Mouse (Mus musculus): ENCODE measurements around the gene Mcm6. TPM values are rescaled to one million over a fixed set of nuclear protein-coding genes. Genes with fewer than 3 reads are reported as not detected.

Mcm6 gene
- polyA plus RNA-seq (2014; fragmentation: Nextera tagmentation; extraction: Ambion mirVana): 45.7 and 59.3 TPM in 2 replicates

DNA sequence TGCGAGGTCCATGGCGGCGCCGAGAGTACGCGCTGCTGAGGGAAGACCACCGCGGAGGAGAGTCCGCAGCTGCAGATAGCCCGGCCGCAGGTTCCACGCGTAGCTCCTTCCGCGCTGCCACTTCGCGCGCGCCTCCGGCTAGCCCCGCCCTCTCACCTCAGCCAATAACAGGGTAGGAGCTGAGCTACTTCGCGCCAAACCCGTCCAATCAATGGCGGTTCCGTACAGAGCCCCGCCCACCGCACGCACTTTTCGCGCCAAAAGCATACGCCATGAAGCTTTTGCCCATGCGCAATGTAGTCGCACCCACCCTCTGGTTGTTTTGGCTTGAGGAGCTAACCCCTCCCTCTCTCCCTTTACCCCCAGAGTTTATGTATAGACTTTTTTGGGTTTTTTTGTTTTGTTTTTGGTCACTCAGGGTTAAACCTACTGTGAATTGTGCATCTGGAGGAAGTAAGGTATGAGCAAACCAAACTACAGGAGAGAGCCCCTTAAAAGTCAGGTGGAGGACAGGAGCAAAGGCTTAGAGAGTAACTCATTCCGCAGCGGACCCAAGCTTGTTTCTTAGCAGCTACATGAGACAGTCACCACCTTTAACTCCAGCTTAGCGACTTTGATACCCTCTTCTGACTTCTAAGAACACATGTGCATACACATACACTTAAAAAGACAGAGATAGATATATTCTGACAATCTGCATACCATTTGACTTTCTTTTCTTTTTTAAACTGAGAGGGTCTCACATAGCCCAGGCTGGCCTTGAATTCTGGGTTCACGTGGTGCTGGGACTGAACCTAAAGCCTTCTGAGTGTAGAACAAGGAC lies at the start of gene Mcm6:
Gene Mcm6 (minus strand): TSS at position 111 of the 823 bp plus-strand sequence.
- Histone ChIP-seq H3K4me1 (ENCODE audit: control insufficient read depth, insufficient read depth, low read length) (0 out of 2 replicates have a peak, but pooled peaks cover 3% of the 10 kb centered on the region), H3K4me2 (ENCODE audit: low read depth, low read length) (peak within 1 kb of the TSS; percentile 65), H3K9ac (replicated peaks; ENCODE audit: low read depth, low read length) (peak within 1 kb of the TSS; percentile 68), H3K27me3 (ENCODE audit: control insufficient read depth, insufficient read depth, low read length) (no peaks in the 10 kb centered on the region), H3K27ac (ENCODE audit: low read depth, low read length) (peak within 1 kb of the TSS; percentile 64; the same call in 1 of the 2 replicates), H3K36me3 (ENCODE audit: control insufficient read depth, insufficient read depth, low read length) (no peaks in the 10 kb centered on the region; the same call in 1 of the 2 replicates), H3K4me3 (ENCODE audit: low read depth, low read length) (peak within 1 kb of the TSS; percentile 78), H3K9me3 (ENCODE audit: control insufficient read depth, low read length) (no peaks in the 10 kb centered on the region)
- 3% methylated on average over 38 of the region's 38 CpGs for WGBS
- peak; percentile 100 for ATAC-seq (ENCODE audit: low read depth)

DNA sequence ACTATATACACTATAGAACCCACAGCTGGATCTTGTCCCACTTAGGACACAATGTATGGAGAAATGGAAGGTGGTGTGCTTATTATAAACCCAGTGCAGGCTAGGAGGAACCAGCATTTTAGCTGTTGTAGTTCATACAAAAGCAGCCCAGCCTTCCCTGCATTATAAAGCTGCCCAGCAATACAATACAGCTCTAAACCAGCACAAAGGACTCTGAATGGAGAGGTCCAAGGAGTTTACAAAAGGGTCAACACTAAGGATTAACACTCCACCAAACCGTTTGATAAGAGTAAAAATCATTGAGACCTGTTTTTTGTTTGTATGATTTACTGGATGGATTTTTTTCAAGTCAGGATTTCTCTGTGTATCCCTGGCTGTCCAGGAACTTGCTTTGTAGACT lies 47.4 kb upstream of the Mcm6 start:
- Histone ChIP-seq H3K4me1 (ENCODE audit: control insufficient read depth, insufficient read depth, low read length) (no peaks in the 10 kb centered on the region), H3K9me3 (ENCODE audit: control insufficient read depth, low read length) (no peaks in the 10 kb centered on the region), H3K36me3 (ENCODE audit: control insufficient read depth, insufficient read depth, low read length) (no peaks in the 10 kb centered on the region), H3K27ac (ENCODE audit: low read depth, low read length) (no peak overlapping the region), H3K4me3 (ENCODE audit: low read depth, low read length) (no peak overlapping the region), H3K9ac (replicated peaks; ENCODE audit: low read depth, low read length) (no peak overlapping the region), H3K4me2 (ENCODE audit: low read depth, low read length) (no peak overlapping the region), H3K27me3 (ENCODE audit: control insufficient read depth, insufficient read depth, low read length) (no peaks in the 10 kb centered on the region)
- no peak for ATAC-seq (ENCODE audit: low read depth)
- 18% methylated on average over 1 of the region's 1 CpGs for WGBS

- no peak overlapping the region for H3K9ac ChIP-seq (replicated peaks; ENCODE audit: low read depth, low read length)
- no peak overlapping the region for H3K27ac ChIP-seq (ENCODE audit: low read depth, low read length)
- no peaks in the 10 kb centered on the region for H3K27me3 ChIP-seq (ENCODE audit: control insufficient read depth, insufficient read depth, low read length)
- ATAC-seq (ENCODE audit: low read depth): peak; percentile 65; the same call in 1 of the 2 replicates
- no peaks in the 10 kb centered on the region for H3K36me3 ChIP-seq (ENCODE audit: control insufficient read depth, insufficient read depth, low read length)
- 0 out of 2 replicates have a peak, but pooled peaks cover 3% of the 10 kb centered on the region for H3K4me1 ChIP-seq (ENCODE audit: control insufficient read depth, insufficient read depth, low read length)
- no peak overlapping the region for H3K4me3 ChIP-seq (ENCODE audit: low read depth, low read length)
- no peak overlapping the region for H3K4me2 ChIP-seq (ENCODE audit: low read depth, low read length)
- no peaks in the 10 kb centered on the region for H3K9me3 ChIP-seq (ENCODE audit: control insufficient read depth, low read length)
- 33% methylated on average over 1 of the region's 1 CpGs for WGBS
These were observed 46.2 kb upstream of the Mcm6 start for GRCm38 (mm10) chr1:128405675-128406074.

- H3K4me3 ChIP-seq (ENCODE audit: low read depth, low read length): no peak overlapping the region
- peak; percentile 94 for ATAC-seq (ENCODE audit: low read depth)
- no peaks in the 10 kb centered on the region for H3K9me3 ChIP-seq (ENCODE audit: control insufficient read depth, low read length)
- H3K36me3 ChIP-seq (ENCODE audit: control insufficient read depth, insufficient read depth, low read length): no peaks in the 10 kb centered on the region
- 0 out of 2 replicates have a peak, but pooled peaks cover 3% of the 10 kb centered on the region for H3K4me1 ChIP-seq (ENCODE audit: control insufficient read depth, insufficient read depth, low read length)
- no peak overlapping the region for H3K9ac ChIP-seq (replicated peaks; ENCODE audit: low read depth, low read length)
- peak overlapping the region; percentile 17; the same call in 1 of the 2 replicates for H3K27ac ChIP-seq (ENCODE audit: low read depth, low read length)
- WGBS: 6% methylated on average over 2 of the region's 2 CpGs
- no peak overlapping the region for H3K4me2 ChIP-seq (ENCODE audit: low read depth, low read length)
- no peaks in the 10 kb centered on the region for H3K27me3 ChIP-seq (ENCODE audit: control insufficient read depth, insufficient read depth, low read length)
These were observed 45.6 kb upstream of the Mcm6 start for GRCm38 (mm10) chr1:128405041-128405481.

DNA sequence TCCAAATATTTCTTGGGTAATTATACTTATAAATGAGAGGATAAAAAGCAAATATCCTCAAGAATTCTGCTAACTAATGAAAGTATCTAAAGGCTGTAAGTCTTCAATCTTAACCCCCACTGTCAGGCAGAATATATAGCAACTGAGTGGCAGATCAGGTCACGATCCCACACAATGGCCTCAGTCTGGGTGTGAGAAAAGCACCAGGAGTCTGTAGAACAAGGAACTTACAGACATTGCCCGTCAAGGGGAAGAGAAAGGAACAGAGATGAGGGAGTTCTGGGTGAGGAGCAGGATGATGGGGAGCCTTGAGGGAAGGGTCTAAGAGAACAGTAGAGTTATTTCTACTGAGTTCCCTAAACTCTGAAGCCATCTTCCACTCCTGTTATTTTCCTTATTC lies 41.5 kb upstream of the Mcm6 start:
- H3K9ac ChIP-seq (replicated peaks; ENCODE audit: low read depth, low read length): no peak overlapping the region
- WGBS: 7% methylated on average over 2 of the region's 2 CpGs
- H3K4me3 ChIP-seq (ENCODE audit: low read depth, low read length): no peak overlapping the region
- H3K27me3 ChIP-seq (ENCODE audit: control insufficient read depth, insufficient read depth, low read length): no peaks in the 10 kb centered on the region
- H3K4me1 ChIP-seq (ENCODE audit: control insufficient read depth, insufficient read depth, low read length): 0 out of 2 replicates have a peak, but pooled peaks cover 3% of the 10 kb centered on the region
- no peaks in the 10 kb centered on the region for H3K36me3 ChIP-seq (ENCODE audit: control insufficient read depth, insufficient read depth, low read length)
- ATAC-seq (ENCODE audit: low read depth): no peak
- no peaks in the 10 kb centered on the region for H3K9me3 ChIP-seq (ENCODE audit: control insufficient read depth, low read length)
- no peak overlapping the region for H3K4me2 ChIP-seq (ENCODE audit: low read depth, low read length)
- H3K27ac ChIP-seq (ENCODE audit: low read depth, low read length): no peak overlapping the region

- no peak overlapping the region for H3K4me2 ChIP-seq (ENCODE audit: low read depth, low read length)
- no peak overlapping the region for H3K27ac ChIP-seq (ENCODE audit: low read depth, low read length)
- 0 out of 2 replicates have a peak, but pooled peaks cover 3% of the 10 kb centered on the region for H3K4me1 ChIP-seq (ENCODE audit: control insufficient read depth, insufficient read depth, low read length)
- no peaks in the 10 kb centered on the region for H3K36me3 ChIP-seq (ENCODE audit: control insufficient read depth, insufficient read depth, low read length)
- ATAC-seq (ENCODE audit: low read depth): no peak
- H3K27me3 ChIP-seq (ENCODE audit: control insufficient read depth, insufficient read depth, low read length): no peaks in the 10 kb centered on the region
- 24% methylated on average over 5 of the region's 5 CpGs for WGBS
- H3K9ac ChIP-seq (replicated peaks; ENCODE audit: low read depth, low read length): no peak overlapping the region
- no peak overlapping the region for H3K4me3 ChIP-seq (ENCODE audit: low read depth, low read length)
- H3K9me3 ChIP-seq (ENCODE audit: control insufficient read depth, low read length): no peaks in the 10 kb centered on the region
These were observed 40.8 kb upstream of the Mcm6 start for GRCm38 (mm10) chr1:128399941-128400915.

DNA sequence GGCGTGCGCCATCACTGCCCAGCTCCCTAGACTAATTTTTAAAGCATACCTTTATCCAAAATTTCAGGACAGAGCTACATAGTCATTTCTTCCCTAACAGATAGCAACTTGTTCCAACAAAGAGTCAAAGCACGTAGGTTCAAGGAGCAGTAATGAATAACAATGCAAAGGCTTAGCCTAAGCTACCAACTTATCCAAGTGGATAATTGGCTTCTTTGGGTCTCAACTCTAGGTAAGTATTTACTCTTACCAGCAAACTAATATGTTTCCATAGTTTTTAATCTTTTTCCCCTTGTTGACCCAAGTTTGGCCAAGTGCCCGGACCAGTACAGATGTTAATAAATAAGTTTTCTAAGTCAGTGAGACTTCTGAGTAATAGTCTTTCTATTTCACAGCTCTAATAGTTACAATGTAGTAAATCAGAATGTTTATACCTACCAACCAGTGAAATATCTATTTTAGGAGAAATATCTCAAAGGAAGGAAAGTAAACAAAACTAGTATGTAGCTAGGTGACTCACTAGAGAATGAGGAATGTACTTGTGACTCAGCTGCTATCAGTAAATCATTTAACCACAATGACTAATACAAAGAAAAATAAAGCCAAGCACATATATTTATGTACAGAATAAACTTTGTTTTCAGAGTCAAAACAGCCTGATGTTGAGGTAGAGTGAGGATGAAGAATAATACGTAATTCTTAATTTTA lies 39.4 kb upstream of the Mcm6 start:
- no peaks in the 10 kb centered on the region for H3K9me3 ChIP-seq (ENCODE audit: control insufficient read depth, low read length)
- no peak overlapping the region for H3K27ac ChIP-seq (ENCODE audit: low read depth, low read length)
- 96% methylated on average over 5 of the region's 5 CpGs for WGBS
- H3K4me3 ChIP-seq (ENCODE audit: low read depth, low read length): no peak overlapping the region
- H3K4me1 ChIP-seq (ENCODE audit: control insufficient read depth, insufficient read depth, low read length): 0 out of 2 replicates have a peak, but pooled peaks cover 3% of the 10 kb centered on the region
- no peaks in the 10 kb centered on the region for H3K36me3 ChIP-seq (ENCODE audit: control insufficient read depth, insufficient read depth, low read length)
- H3K4me2 ChIP-seq (ENCODE audit: low read depth, low read length): no peak overlapping the region
- no peak overlapping the region for H3K9ac ChIP-seq (replicated peaks; ENCODE audit: low read depth, low read length)
- ATAC-seq (ENCODE audit: low read depth): no peak
- H3K27me3 ChIP-seq (ENCODE audit: control insufficient read depth, insufficient read depth, low read length): no peaks in the 10 kb centered on the region

DNA sequence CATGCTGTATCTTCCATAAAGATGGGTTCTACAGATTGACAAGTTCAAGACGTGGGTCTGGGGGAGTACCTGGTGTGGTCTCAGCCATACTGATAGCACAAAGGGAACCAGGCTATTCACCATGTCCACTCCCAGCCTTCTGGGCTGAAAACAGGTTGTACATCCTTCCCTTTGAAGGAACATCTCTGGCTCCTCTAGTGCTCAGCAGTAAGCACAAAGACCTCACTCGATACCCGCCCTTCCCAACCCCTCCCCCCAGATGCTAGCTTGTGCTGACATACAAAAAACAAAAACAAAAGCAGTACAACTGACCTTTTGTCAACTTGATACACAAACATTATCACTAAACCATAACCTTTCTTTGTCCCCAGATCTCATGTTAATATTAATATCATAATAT lies 35.2 kb upstream of the Mcm6 start:
- no peak overlapping the region for H3K4me2 ChIP-seq (ENCODE audit: low read depth, low read length)
- H3K4me1 ChIP-seq (ENCODE audit: control insufficient read depth, insufficient read depth, low read length): no peaks in the 10 kb centered on the region
- no peak for ATAC-seq (ENCODE audit: low read depth)
- H3K27ac ChIP-seq (ENCODE audit: low read depth, low read length): no peak overlapping the region
- H3K27me3 ChIP-seq (ENCODE audit: control insufficient read depth, insufficient read depth, low read length): no peaks in the 10 kb centered on the region
- no peak overlapping the region for H3K4me3 ChIP-seq (ENCODE audit: low read depth, low read length)
- 91% methylated on average over 3 of the region's 3 CpGs for WGBS
- no peaks in the 10 kb centered on the region for H3K9me3 ChIP-seq (ENCODE audit: control insufficient read depth, low read length)
- H3K9ac ChIP-seq (replicated peaks; ENCODE audit: low read depth, low read length): no peak overlapping the region
- no peaks in the 10 kb centered on the region for H3K36me3 ChIP-seq (ENCODE audit: control insufficient read depth, insufficient read depth, low read length)

Data from neural tube, embryonic 14.5 days (tissue).